ENCODE assay signal across 23 mouse cellular contexts in the genomic region with DNA sequence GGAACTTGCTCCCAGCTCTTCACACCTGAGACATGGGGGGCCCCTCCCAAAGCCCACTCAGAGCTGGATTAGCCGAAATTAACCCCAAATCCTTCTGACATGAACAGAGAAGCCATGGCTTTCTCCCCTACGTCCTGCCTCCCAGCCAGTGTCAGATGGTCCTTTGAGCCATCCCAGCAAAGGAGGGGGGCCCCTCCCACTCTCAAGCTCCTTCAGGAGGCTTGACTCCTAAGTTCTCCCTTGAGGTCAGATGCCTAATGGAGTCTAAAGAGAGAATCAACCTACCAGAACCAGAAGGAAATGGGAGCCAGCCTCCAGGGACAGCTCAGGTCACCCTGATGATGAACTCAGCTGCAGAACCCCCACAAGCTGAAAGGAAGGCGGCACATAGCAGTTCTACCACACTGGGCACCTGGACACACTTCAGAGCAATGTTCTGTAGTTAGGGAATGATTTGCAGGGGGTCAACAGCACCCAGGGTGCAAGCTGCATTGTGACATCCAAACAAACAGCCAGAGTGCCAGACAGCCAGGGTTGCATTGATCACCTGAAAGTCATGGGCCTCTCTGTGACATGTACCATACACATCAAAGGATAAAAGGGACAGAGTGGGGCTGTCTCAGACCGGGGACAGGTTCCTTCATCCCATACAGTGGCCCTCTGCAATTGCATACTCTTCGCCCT. TPM values are rescaled to one million over a fixed set of nuclear protein-coding genes. Genes with fewer than 3 reads are reported as not detected.
DNase-seq lines count a peak whose midpoint lies in the region; ATAC-seq and TF ChIP-seq lines count a peak whose summit lies in the region.
"Had no signal": no experiment of that assay in that cellular context is flagged by ENCODE, and none has a peak within 500 bp of the region (broad histone marks: within the 10 kb centered on the region; RNA-seq: fewer than 3 reads in every experiment).

No protein-coding gene starts in this region.

- DNase-seq in heart, postnatal 10 days, result no peak
- no peak for DNase-seq in kidney, adult 9 months
- DNase-seq in liver, result no peak
- no peak for DNase-seq in forebrain, postnatal 0 days
- DNase-seq: adrenal gland, adult 8-10 months; adrenal gland, postnatal 25 days; cerebellum, adult 11 months; cerebellum, adult 2 months; cerebellum, adult 9-11 months; cerebellum, postnatal 25 days; gastrocnemius, postnatal 25 days; heart, adult 18-20 months had no signal

- peak overlapping the region; percentile 47 for H3K9ac ChIP-seq in heart, embryonic 13.5 days
- H3K9ac ChIP-seq in kidney, embryonic 16.5 days (replicated peaks; ENCODE audit: low read length), result 0 out of 2 replicates have a peak overlapping the region, but pooled peaks have one; percentile 14
- H3K9ac ChIP-seq in liver, embryonic 12.5 days, result no peak overlapping the region
- 0 out of 2 replicates have a peak overlapping the region, but pooled peaks have one; percentile 37 for H3K9ac ChIP-seq in liver, embryonic 16.5 days (ENCODE audit: low read depth, low read length)
- no peak overlapping the region for H3K9ac ChIP-seq in forebrain, postnatal 0 days
- H3K9ac ChIP-seq: embryonic facial prominence, embryonic 12.5 days; embryonic facial prominence, embryonic 15.5 days; heart, embryonic 12.5 days; hindbrain, embryonic 12.5 days; hindbrain, embryonic 15.5 days had no signal

- H3K36me3 ChIP-seq in heart, embryonic 13.5 days, result no peaks in the 10 kb centered on the region
- no peaks in the 10 kb centered on the region for H3K36me3 ChIP-seq in kidney, embryonic 16.5 days (ENCODE audit: insufficient read depth, low read length)
- H3K36me3 ChIP-seq in liver, embryonic 12.5 days, result no peaks in the 10 kb centered on the region
- H3K36me3 ChIP-seq in liver, embryonic 16.5 days (ENCODE audit: control insufficient read depth, insufficient read depth), result no peaks in the 10 kb centered on the region
- H3K36me3 ChIP-seq in forebrain, postnatal 0 days (ENCODE audit: insufficient read depth), result no peaks in the 10 kb centered on the region
- H3K36me3 ChIP-seq: embryonic facial prominence, embryonic 12.5 days; embryonic facial prominence, embryonic 15.5 days; heart, embryonic 12.5 days; hindbrain, embryonic 12.5 days; hindbrain, embryonic 15.5 days had no signal

- H3K4me3 ChIP-seq in heart, embryonic 13.5 days, result no peak overlapping the region
- H3K4me3 ChIP-seq in kidney, embryonic 16.5 days (ENCODE audit: low read length), result no peak overlapping the region
- no peak overlapping the region for H3K4me3 ChIP-seq in liver, embryonic 12.5 days
- H3K4me3 ChIP-seq in liver, embryonic 16.5 days (ENCODE audit: low read depth, low read length), result peak overlapping the region; percentile 13; the same call in 1 of the 2 replicates
- H3K4me3 ChIP-seq in forebrain, postnatal 0 days (ENCODE audit: low read depth, low read length), result no peak overlapping the region
- H3K4me3 ChIP-seq: embryonic facial prominence, embryonic 12.5 days; embryonic facial prominence, embryonic 15.5 days; heart, embryonic 12.5 days; hindbrain, embryonic 12.5 days; hindbrain, embryonic 15.5 days had no signal

- peaks cover 14% of the 10 kb centered on the region for H3K4me1 ChIP-seq in heart, embryonic 13.5 days
- H3K4me1 ChIP-seq in kidney, embryonic 16.5 days (ENCODE audit: insufficient read depth, low read length), result peaks cover 25% of the 10 kb centered on the region
- H3K4me1 ChIP-seq in liver, embryonic 12.5 days, result peaks cover 8% of the 10 kb centered on the region; the same call in 1 of the 2 replicates
- H3K4me1 ChIP-seq in liver, embryonic 16.5 days (ENCODE audit: control insufficient read depth, low read depth, low read length), result no peaks in the 10 kb centered on the region; the same call in 1 of the 2 replicates
- no peaks in the 10 kb centered on the region for H3K4me1 ChIP-seq in forebrain, postnatal 0 days (ENCODE audit: insufficient read depth)
- H3K4me1 ChIP-seq: hindbrain, embryonic 15.5 days had no signal

- no peak overlapping the region for H3K27ac ChIP-seq in heart, embryonic 13.5 days (replicated peaks)
- no peak overlapping the region; the same call in 1 of the 2 replicates for H3K27ac ChIP-seq in kidney, embryonic 16.5 days (ENCODE audit: low read length)
- H3K27ac ChIP-seq in liver, embryonic 12.5 days, result no peak overlapping the region
- peak overlapping the region; percentile 51; the same call in 1 of the 2 replicates for H3K27ac ChIP-seq in liver, embryonic 16.5 days (ENCODE audit: low read length)
- no peak overlapping the region for H3K27ac ChIP-seq in forebrain, postnatal 0 days (ENCODE audit: low read depth, low read length)
- H3K27ac ChIP-seq: embryonic facial prominence, embryonic 12.5 days; embryonic facial prominence, embryonic 15.5 days; hindbrain, embryonic 12.5 days; hindbrain, embryonic 15.5 days had no signal

- intact Hi-C loops in heart, postnatal 10 days (cut with DNase I), result no loop called here

- TF ChIP-seq CTCF in forebrain, postnatal 0 days (IDR thresholded peaks at IDR 0.05; ENCODE audit: low read depth), result no peak

- no peak overlapping the region for H3K4me2 ChIP-seq in heart, embryonic 13.5 days
- no peak overlapping the region for H3K4me2 ChIP-seq in kidney, embryonic 16.5 days (replicated peaks; ENCODE audit: low read depth, low read length)
- no peak overlapping the region for H3K4me2 ChIP-seq in liver, embryonic 12.5 days
- peak overlapping the region; percentile 19 for H3K4me2 ChIP-seq in liver, embryonic 16.5 days (ENCODE audit: low read depth, low read length)
- H3K4me2 ChIP-seq in forebrain, postnatal 0 days (ENCODE audit: low read depth), result no peak overlapping the region
- H3K4me2 ChIP-seq: embryonic facial prominence, embryonic 12.5 days; embryonic facial prominence, embryonic 15.5 days; heart, embryonic 12.5 days; hindbrain, embryonic 12.5 days; hindbrain, embryonic 15.5 days had no signal

- H3K27me3 ChIP-seq in heart, embryonic 13.5 days (replicated peaks), result no peaks in the 10 kb centered on the region
- H3K27me3 ChIP-seq in kidney, embryonic 16.5 days (ENCODE audit: insufficient read depth, low read length), result no peaks in the 10 kb centered on the region
- no peaks in the 10 kb centered on the region for H3K27me3 ChIP-seq in liver, embryonic 12.5 days (replicated peaks)
- no peaks in the 10 kb centered on the region for H3K27me3 ChIP-seq in liver, embryonic 16.5 days (ENCODE audit: control insufficient read depth, insufficient read depth, low read depth, low read length)
- no peaks in the 10 kb centered on the region for H3K27me3 ChIP-seq in forebrain, postnatal 0 days (ENCODE audit: insufficient read depth, low read length)
- H3K27me3 ChIP-seq: embryonic facial prominence, embryonic 12.5 days; embryonic facial prominence, embryonic 15.5 days; heart, embryonic 12.5 days; hindbrain, embryonic 12.5 days; hindbrain, embryonic 15.5 days had no signal

- whole genome bisulfite sequencing in heart, embryonic 13.5 days, result 57% methylated on average over 5 of the region's 5 CpGs
- WGBS in kidney, embryonic 16.5 days, result 30% methylated on average over 5 of the region's 5 CpGs
- 57% methylated on average over 5 of the region's 5 CpGs for WGBS in liver, embryonic 12.5 days (ENCODE audit: insufficient replicate concordance)
- 55% methylated on average over 5 of the region's 5 CpGs for WGBS in liver, embryonic 16.5 days (ENCODE audit: insufficient replicate concordance)
- WGBS in forebrain, postnatal 0 days, result 70% methylated on average over 5 of the region's 5 CpGs

- no peaks in the 10 kb centered on the region for H3K9me3 ChIP-seq in heart, embryonic 13.5 days
- no peaks in the 10 kb centered on the region for H3K9me3 ChIP-seq in kidney, embryonic 16.5 days (ENCODE audit: low read length)
- no peaks in the 10 kb centered on the region for H3K9me3 ChIP-seq in liver, embryonic 12.5 days (replicated peaks)
- no peaks in the 10 kb centered on the region for H3K9me3 ChIP-seq in liver, embryonic 16.5 days (replicated peaks; ENCODE audit: control insufficient read depth, low read length)
- H3K9me3 ChIP-seq in forebrain, postnatal 0 days (ENCODE audit: low read length), result no peaks in the 10 kb centered on the region
- H3K9me3 ChIP-seq: embryonic facial prominence, embryonic 12.5 days; embryonic facial prominence, embryonic 15.5 days; heart, embryonic 12.5 days; hindbrain, embryonic 12.5 days; hindbrain, embryonic 15.5 days had no signal

- ATAC-seq in heart, embryonic 13.5 days (ENCODE audit: extremely low read depth, insufficient number of reproducible peaks, low FRiP score, low TSS enrichment), result no peak
- ATAC-seq in kidney, embryonic 16.5 days (ENCODE audit: low FRiP score, low TSS enrichment), result peak; percentile 55
- 0 out of 2 replicates have a peak, but pooled peaks have one; percentile 24 for ATAC-seq in liver, embryonic 12.5 days
- peak; percentile 82 for ATAC-seq in liver, embryonic 16.5 days (ENCODE audit: low read depth)
- no peak for ATAC-seq in forebrain, postnatal 0 days
- ATAC-seq: activated CD4-positive, CD25-positive, alpha-beta regulatory T cell, adult 4 months; forebrain, embryonic 14.5 days had no signal

RNA-seq across cellular contexts. Expression of gene Pemt, which starts 9.6 kb away (rescaled TPM):
- polyA plus RNA-seq in heart, embryonic 13.5 days (2015; fragmentation: Nextera tagmentation; extraction: Ambion mirVana), result 12.8 and 13.7 TPM in 2 replicates
- total RNA-seq in heart, postnatal 10 days (2021), result 1 to 10 TPM in 1 of 2 experiments, under 1 TPM in 1; 0.77 to 2.5 TPM
- 11.2 and 12.2 TPM in 2 replicates for polyA plus RNA-seq in kidney, embryonic 16.5 days (2015; fragmentation: Nextera tagmentation; extraction: Ambion mirVana)
- 7.3 and 8.1 TPM in 2 replicates for polyA plus RNA-seq in liver, embryonic 12.5 days (2016; fragmentation: Nextera tagmentation; extraction: Ambion mirVana)
- 43.1 and 63.2 TPM in 2 replicates for polyA plus RNA-seq in liver, embryonic 16.5 days (2015; fragmentation: Nextera tagmentation; extraction: Ambion mirVana)
- total RNA-seq in forebrain, postnatal 0 days (2014; rRNA removed), result 7.9 and 16.2 TPM in 2 replicates
- 14.2 and 14.4 TPM in 2 replicates for polyA plus RNA-seq in forebrain, postnatal 0 days (2015; fragmentation: Nextera tagmentation; extraction: Ambion mirVana)

Comparison
In these comparisons a context has a peak if more than half of its experiments do, and no peak if none do; other contexts are left out.
1. H3K9ac ChIP-seq: peak in heart, embryonic 13.5 days (single experiment), kidney, embryonic 16.5 days (single experiment) and liver, embryonic 16.5 days (single experiment); none in liver, embryonic 12.5 days (single experiment) and forebrain, postnatal 0 days (single experiment).
2. ATAC-seq: peak in kidney, embryonic 16.5 days (single experiment), liver, embryonic 12.5 days (single experiment) and liver, embryonic 16.5 days (single experiment); none in heart, embryonic 13.5 days (single experiment) and forebrain, postnatal 0 days (single experiment).